17 mouse cellular contexts compared by ENCODE assay signal in the genomic region with DNA sequence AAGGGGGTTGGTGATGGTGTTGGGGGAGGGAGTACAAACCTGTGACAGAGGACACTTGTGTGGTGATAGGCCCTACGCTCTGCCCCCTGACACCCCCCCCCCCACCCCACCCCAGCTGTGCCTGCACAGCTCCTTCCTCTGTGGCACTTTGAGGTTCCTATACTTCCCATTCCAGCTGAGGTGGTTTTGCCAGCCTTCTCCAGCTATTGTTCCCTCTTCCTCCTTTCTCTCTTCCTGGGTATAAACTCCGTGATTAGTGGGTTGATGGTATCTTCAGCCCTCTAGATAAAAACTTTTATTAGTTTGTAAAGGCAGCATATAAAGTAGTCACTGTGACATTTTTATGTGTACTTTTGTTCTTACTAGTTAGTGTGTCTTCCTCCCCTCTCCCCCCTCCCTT. TPM values are rescaled to one million over a fixed set of nuclear protein-coding genes. Genes with fewer than 3 reads are reported as not detected.
DNase-seq lines count a peak whose midpoint lies in the region; ATAC-seq and TF ChIP-seq lines count a peak whose summit lies in the region.
"Had no signal": no experiment of that assay in that cellular context is flagged by ENCODE, and none has a peak within 500 bp of the region (broad histone marks: within the 10 kb centered on the region; RNA-seq: fewer than 3 reads in every experiment).

No protein-coding gene starts in this region.

- TF ChIP-seq POLR2A in heart, adult 2 months (IDR thresholded peaks at IDR 0.05; ENCODE audit: insufficient read depth, low read depth, low read length), result no peak

- no peak for DNase-seq in heart, adult 2 months
- DNase-seq in liver, embryonic 11.5 days (ENCODE audit: low spot score), result no peak
- DNase-seq in Muller cell, postnatal 12 days (ENCODE audit: inconsistent ontology term), result no peak
- DNase-seq: kidney, adult 2 months; liver; lung, postnatal 36 days; thymus, postnatal 36 days had no signal

- peaks cover 27% of the 10 kb centered on the region for H3K4me1 ChIP-seq in heart, embryonic 16.5 days (ENCODE audit: control insufficient read depth, insufficient read depth, low read length)
- no peaks in the 10 kb centered on the region for H3K4me1 ChIP-seq in heart, adult 2 months (ENCODE audit: control insufficient read depth, insufficient read depth, low read length)
- peaks cover 4% of the 10 kb centered on the region for H3K4me1 ChIP-seq in liver, embryonic 11.5 days (replicated peaks; ENCODE audit: control insufficient read depth, insufficient read depth, low read length)
- peaks cover 3% of the 10 kb centered on the region; the same call in 1 of the 2 replicates for H3K4me1 ChIP-seq in liver, embryonic 12.5 days
- H3K4me1 ChIP-seq in embryonic facial prominence, embryonic 13.5 days, result peaks cover 5% of the 10 kb centered on the region
- peaks cover 17% of the 10 kb centered on the region for H3K4me1 ChIP-seq in intestine, embryonic 16.5 days (ENCODE audit: control insufficient read depth, insufficient read depth, low read length)

- intact Hi-C loops in heart, adult 2 months (cut with DNase I), result no loop called here

- TF ChIP-seq EP300 in heart, adult 2 months (IDR thresholded peaks at IDR 0.05; ENCODE audit: insufficient read depth, low read depth, low read length), result no peak

- no peaks in the 10 kb centered on the region for H3K9me3 ChIP-seq in heart, embryonic 16.5 days (replicated peaks; ENCODE audit: control insufficient read depth, low read length)
- no peaks in the 10 kb centered on the region for H3K9me3 ChIP-seq in liver, embryonic 11.5 days (ENCODE audit: control insufficient read depth, low read length)
- no peaks in the 10 kb centered on the region for H3K9me3 ChIP-seq in liver, embryonic 12.5 days (replicated peaks)
- no peaks in the 10 kb centered on the region for H3K9me3 ChIP-seq in embryonic facial prominence, embryonic 13.5 days
- H3K9me3 ChIP-seq in intestine, embryonic 16.5 days (ENCODE audit: control insufficient read depth, low read length), result no peaks in the 10 kb centered on the region
- H3K9me3 ChIP-seq: midbrain, embryonic 13.5 days had no signal

- H3K27ac ChIP-seq in heart, embryonic 16.5 days (ENCODE audit: low read length), result peak overlapping the region; percentile 75
- no peak overlapping the region for H3K27ac ChIP-seq in heart, adult 2 months
- H3K27ac ChIP-seq in liver, embryonic 11.5 days (ENCODE audit: low read depth, low read length), result peak overlapping the region; percentile 19; the same call in 1 of the 2 replicates
- H3K27ac ChIP-seq in liver, embryonic 12.5 days, result no peak overlapping the region
- peak overlapping the region; percentile 28; the same call in 1 of the 2 replicates for H3K27ac ChIP-seq in embryonic facial prominence, embryonic 13.5 days
- peak overlapping the region; percentile 21; the same call in 1 of the 2 replicates for H3K27ac ChIP-seq in intestine, embryonic 16.5 days (ENCODE audit: low read length)

- no peak for ATAC-seq in heart, embryonic 16.5 days (replicated peaks; ENCODE audit: extremely low read depth, insufficient read depth, low FRiP score)
- no peak for ATAC-seq in liver, embryonic 11.5 days (replicated peaks; ENCODE audit: low FRiP score)
- no peak for ATAC-seq in liver, embryonic 12.5 days
- no peak for ATAC-seq in embryonic facial prominence, embryonic 13.5 days (ENCODE audit: insufficient number of reproducible peaks, insufficient read depth, low FRiP score, low TSS enrichment, low read depth)
- no peak for ATAC-seq in intestine, embryonic 16.5 days
- ATAC-seq: activated CD4-positive, CD25-positive, alpha-beta regulatory T cell, adult 4 months; midbrain, embryonic 13.5 days had no signal

- no peaks in the 10 kb centered on the region; the same call in 1 of the 2 replicates for H3K36me3 ChIP-seq in heart, embryonic 16.5 days (ENCODE audit: control insufficient read depth, insufficient read depth)
- H3K36me3 ChIP-seq in heart, adult 2 months (ENCODE audit: control insufficient read depth, insufficient read depth, low read length), result no peaks in the 10 kb centered on the region
- no peaks in the 10 kb centered on the region for H3K36me3 ChIP-seq in liver, embryonic 11.5 days (ENCODE audit: control insufficient read depth, insufficient read depth, low read length)
- H3K36me3 ChIP-seq in liver, embryonic 12.5 days, result no peaks in the 10 kb centered on the region
- H3K36me3 ChIP-seq in embryonic facial prominence, embryonic 13.5 days, result 0 out of 2 replicates have a peak, but pooled peaks cover 5% of the 10 kb centered on the region
- H3K36me3 ChIP-seq in intestine, embryonic 16.5 days (ENCODE audit: control insufficient read depth, insufficient read depth, low read length), result no peaks in the 10 kb centered on the region
- H3K36me3 ChIP-seq: midbrain, embryonic 13.5 days had no signal

- no peaks in the 10 kb centered on the region for H3K27me3 ChIP-seq in heart, embryonic 16.5 days (ENCODE audit: control insufficient read depth, insufficient read depth, low read length)
- no peaks in the 10 kb centered on the region for H3K27me3 ChIP-seq in heart, adult 2 months (ENCODE audit: control insufficient read depth, insufficient read depth, low read length)
- H3K27me3 ChIP-seq in liver, embryonic 11.5 days (replicated peaks; ENCODE audit: control insufficient read depth, insufficient read depth, low read length), result no peaks in the 10 kb centered on the region
- no peaks in the 10 kb centered on the region for H3K27me3 ChIP-seq in liver, embryonic 12.5 days (replicated peaks)
- no peaks in the 10 kb centered on the region for H3K27me3 ChIP-seq in embryonic facial prominence, embryonic 13.5 days
- no peaks in the 10 kb centered on the region for H3K27me3 ChIP-seq in intestine, embryonic 16.5 days (replicated peaks; ENCODE audit: control insufficient read depth, insufficient read depth, low read length)
- H3K27me3 ChIP-seq: midbrain, embryonic 13.5 days had no signal

- H3K79me2 ChIP-seq in heart, adult 2 months (replicated peaks; ENCODE audit: control insufficient read depth, insufficient read depth, low read length), result no peaks in the 10 kb centered on the region

- no peak overlapping the region for H3K4me3 ChIP-seq in heart, embryonic 16.5 days (ENCODE audit: low read length)
- no peak overlapping the region for H3K4me3 ChIP-seq in heart, adult 2 months
- no peak overlapping the region for H3K4me3 ChIP-seq in liver, embryonic 11.5 days (ENCODE audit: low read depth, low read length)
- H3K4me3 ChIP-seq in liver, embryonic 12.5 days, result no peak overlapping the region
- no peak overlapping the region for H3K4me3 ChIP-seq in embryonic facial prominence, embryonic 13.5 days
- H3K4me3 ChIP-seq in intestine, embryonic 16.5 days (ENCODE audit: low read length), result no peak overlapping the region
- H3K4me3 ChIP-seq: midbrain, embryonic 13.5 days had no signal

- no peak overlapping the region for H3K9ac ChIP-seq in heart, embryonic 16.5 days (ENCODE audit: low read length)
- no peak overlapping the region for H3K9ac ChIP-seq in heart, adult 2 months (ENCODE audit: low read depth, low read length)
- no peak overlapping the region for H3K9ac ChIP-seq in liver, embryonic 11.5 days (ENCODE audit: low read depth, low read length)
- no peak overlapping the region for H3K9ac ChIP-seq in liver, embryonic 12.5 days
- H3K9ac ChIP-seq in embryonic facial prominence, embryonic 13.5 days, result no peak overlapping the region
- H3K9ac ChIP-seq in intestine, embryonic 16.5 days (ENCODE audit: low read depth, low read length), result no peak overlapping the region
- H3K9ac ChIP-seq: midbrain, embryonic 13.5 days had no signal

- TF ChIP-seq CTCF in heart, adult 2 months (IDR thresholded peaks at IDR 0.05), result no peak

- H3K4me2 ChIP-seq in heart, embryonic 16.5 days (ENCODE audit: low read depth, low read length), result no peak overlapping the region
- H3K4me2 ChIP-seq in liver, embryonic 11.5 days, result no peak overlapping the region
- H3K4me2 ChIP-seq in liver, embryonic 12.5 days, result no peak overlapping the region
- H3K4me2 ChIP-seq in embryonic facial prominence, embryonic 13.5 days, result no peak overlapping the region
- H3K4me2 ChIP-seq in intestine, embryonic 16.5 days (ENCODE audit: low read depth, low read length), result no peak overlapping the region
- H3K4me2 ChIP-seq: midbrain, embryonic 13.5 days had no signal

- 27% methylated on average over 2 of the region's 2 CpGs for WGBS in heart, embryonic 16.5 days
- 23% methylated on average over 2 of the region's 2 CpGs for WGBS in heart, adult 2 months
- whole genome bisulfite sequencing in liver, embryonic 11.5 days, result 47% methylated on average over 2 of the region's 2 CpGs
- WGBS in liver, embryonic 12.5 days (ENCODE audit: insufficient replicate concordance), result 39% methylated on average over 2 of the region's 2 CpGs
- 61% methylated on average over 2 of the region's 2 CpGs for WGBS in embryonic facial prominence, embryonic 13.5 days
- WGBS in intestine, embryonic 16.5 days, result 40% methylated on average over 2 of the region's 2 CpGs

RNA-seq across cellular contexts. Expression of a gene that starts 58.5 kb away (rescaled TPM):
- polyA plus RNA-seq in heart, embryonic 16.5 days (2015; fragmentation: Nextera tagmentation; extraction: Ambion mirVana), result not detected in 2 replicates
- total RNA-seq in heart, adult 2 months (2021), result not detected
- polyA plus RNA-seq in heart, adult 2 months (2012; rRNA removed), result not detected in 2 replicates
- not detected in 2 replicates for polyA plus RNA-seq in liver, embryonic 11.5 days (2014; fragmentation: Nextera tagmentation; extraction: Ambion mirVana)
- polyA plus RNA-seq in liver, embryonic 12.5 days (2016; fragmentation: Nextera tagmentation; extraction: Ambion mirVana), result not detected in 2 replicates
- not detected in 2 replicates for polyA plus RNA-seq in embryonic facial prominence, embryonic 13.5 days (2015; fragmentation: Nextera tagmentation; extraction: Ambion mirVana)
- polyA plus RNA-seq in intestine, embryonic 16.5 days (2015; fragmentation: Nextera tagmentation; extraction: Ambion mirVana), result not detected in 2 replicates
- total RNA-seq: gastrocnemius, postnatal 4 days; layer of hippocampus, adult 8-10 months; left cerebral cortex, adult 8-10 months had no signal
- polyA plus RNA-seq: activated CD4-positive, CD25-positive, alpha-beta regulatory T cell, adult 4 months; kidney, adult 2 months; midbrain, embryonic 13.5 days; small intestine, adult 2 months had no signal

RNA-seq across cellular contexts. Expression of a gene that starts 59.0 kb away (rescaled TPM):
- 159 and 181 TPM in 2 replicates for polyA plus RNA-seq in heart, embryonic 16.5 days (2015; fragmentation: Nextera tagmentation; extraction: Ambion mirVana)
- 1 to 10 TPM; 7.8 to 8.6 TPM for total RNA-seq in heart, adult 2 months (2021)
- 11.3 and 19.1 TPM in 2 replicates for polyA plus RNA-seq in heart, adult 2 months (2012; rRNA removed)
- 163 and 165 TPM in 2 replicates for polyA plus RNA-seq in liver, embryonic 11.5 days (2014; fragmentation: Nextera tagmentation; extraction: Ambion mirVana)
- 55.7 and 63.5 TPM in 2 replicates for polyA plus RNA-seq in liver, embryonic 12.5 days (2016; fragmentation: Nextera tagmentation; extraction: Ambion mirVana)
- 126 and 130 TPM in 2 replicates for polyA plus RNA-seq in embryonic facial prominence, embryonic 13.5 days (2015; fragmentation: Nextera tagmentation; extraction: Ambion mirVana)
- polyA plus RNA-seq in intestine, embryonic 16.5 days (2015; fragmentation: Nextera tagmentation; extraction: Ambion mirVana), result 113 and 119 TPM in 2 replicates

Comparison
In these comparisons a context has a peak if more than half of its experiments do, and no peak if none do; other contexts are left out.
1. H3K27ac ChIP-seq: peak in heart, embryonic 16.5 days (single experiment), liver, embryonic 11.5 days (single experiment), embryonic facial prominence, embryonic 13.5 days (single experiment) and intestine, embryonic 16.5 days (single experiment); none in heart, adult 2 months (single experiment) and liver, embryonic 12.5 days (single experiment).